Mouse (Mus musculus): Measurements from ENCODE around the gene Cd19. TPM values are rescaled to one million over a fixed set of nuclear protein-coding genes. Genes with fewer than 3 reads are reported as not detected.

Gene Cd19
- polyA plus RNA-seq, 1 experiment from 2014 or later: not detected

DNA sequence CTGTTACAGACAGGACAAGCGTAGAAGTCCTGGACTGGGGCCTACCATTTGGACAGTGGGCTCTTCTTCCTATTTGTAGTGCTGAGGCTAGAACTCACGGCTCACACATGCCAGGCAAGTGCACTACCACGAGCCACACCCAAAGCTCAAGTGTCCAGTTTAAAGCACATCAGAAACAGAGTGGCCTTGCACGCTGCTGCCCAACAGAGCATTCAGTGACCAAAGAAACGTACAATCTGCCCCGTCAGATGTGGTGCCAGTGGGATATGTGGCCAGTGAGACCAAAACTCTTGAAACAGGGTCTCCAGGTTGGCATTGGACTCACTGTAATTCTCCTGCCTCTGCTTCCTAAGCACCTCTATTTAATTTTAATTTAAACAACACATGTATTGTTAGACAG is 36.0 kb upstream of the Cd19 start:
- Histone ChIP-seq H3K27ac (no peak overlapping the region), H3K27me3 (ENCODE audit: insufficient read depth, poor library complexity, severe bottlenecking) (no peaks in the 10 kb centered on the region), H3K9me3 (no peaks in the 10 kb centered on the region), H3K4me3 (no peak overlapping the region), H3K4me1 (replicated peaks) (no peaks in the 10 kb centered on the region), H3K36me3 (peaks cover 31% of the 10 kb centered on the region)
- no peak for DNase-seq (ENCODE audit: low spot score)
- WGBS: 91% methylated on average over 6 of the region's 6 CpGs

DNA sequence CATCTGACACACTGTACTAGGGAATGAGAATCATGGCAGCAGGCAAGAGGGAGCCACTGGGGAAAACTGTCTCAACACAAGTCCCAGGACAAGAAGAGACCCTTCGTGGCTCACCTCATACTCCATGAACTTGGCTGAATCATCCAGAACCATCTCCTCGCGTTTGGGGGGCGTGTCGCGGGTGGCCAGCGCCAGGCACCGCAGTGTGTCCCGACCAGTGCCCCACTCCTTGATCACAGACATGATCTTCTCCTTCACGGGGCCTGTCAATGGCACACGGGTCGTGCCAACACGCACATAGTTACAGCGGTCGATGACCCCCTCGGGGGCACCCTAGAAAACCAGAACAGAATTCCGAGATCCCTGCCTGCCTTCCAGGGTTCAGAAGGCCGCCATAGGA is 35.3 kb upstream of the Cd19 start:
- no peak overlapping the region for H3K27ac ChIP-seq
- H3K4me1 ChIP-seq (replicated peaks): no peaks in the 10 kb centered on the region
- no peaks in the 10 kb centered on the region for H3K9me3 ChIP-seq
- no peaks in the 10 kb centered on the region for H3K27me3 ChIP-seq (ENCODE audit: insufficient read depth, poor library complexity, severe bottlenecking)
- WGBS: 91% methylated on average over 18 of the region's 18 CpGs
- peaks cover 37% of the 10 kb centered on the region for H3K36me3 ChIP-seq
- DNase-seq (ENCODE audit: low spot score): no peak
- H3K4me3 ChIP-seq: no peak overlapping the region

- H3K27ac ChIP-seq: no peak overlapping the region
- H3K9me3 ChIP-seq: no peaks in the 10 kb centered on the region
- H3K36me3 ChIP-seq: peaks cover 50% of the 10 kb centered on the region
- H3K4me1 ChIP-seq (replicated peaks): no peaks in the 10 kb centered on the region
- WGBS: 92% methylated on average over 19 of the region's 19 CpGs
- no peak overlapping the region for H3K4me3 ChIP-seq
- DNase-seq (ENCODE audit: low spot score): no peak
- no peaks in the 10 kb centered on the region for H3K27me3 ChIP-seq (ENCODE audit: insufficient read depth, poor library complexity, severe bottlenecking)
Observed at GRCm38 (mm10) chr7:126448481-126448880, 33.8 kb upstream of the Cd19 start.

DNA sequence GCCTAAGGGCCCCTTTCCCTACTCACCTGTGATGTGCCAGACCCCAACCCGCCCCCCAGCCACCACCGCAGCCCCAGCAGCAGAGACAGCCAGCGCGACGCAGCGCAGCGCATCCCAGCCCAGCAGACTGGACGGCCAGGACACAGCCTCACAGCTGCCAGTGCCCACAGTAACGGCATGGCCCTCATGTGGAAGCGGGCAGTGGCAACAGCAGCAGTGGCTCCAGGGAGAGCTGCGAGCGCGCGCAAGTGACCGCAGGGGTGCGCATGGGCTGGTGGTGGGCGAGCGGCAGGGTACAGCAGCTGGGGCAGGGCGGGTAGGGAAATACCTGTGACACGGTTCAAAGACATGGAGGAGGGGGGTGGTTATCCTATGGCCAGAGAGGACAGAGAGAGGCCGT is 31.5 kb upstream of the Cd19 start:
- H3K36me3 ChIP-seq: peaks cover 56% of the 10 kb centered on the region
- WGBS: 90% methylated on average over 21 of the region's 21 CpGs
- no peak overlapping the region for H3K27ac ChIP-seq
- no peaks in the 10 kb centered on the region for H3K4me1 ChIP-seq (replicated peaks)
- H3K9me3 ChIP-seq: no peaks in the 10 kb centered on the region
- DNase-seq (ENCODE audit: low spot score): no peak
- no peak overlapping the region for H3K4me3 ChIP-seq
- H3K27me3 ChIP-seq (ENCODE audit: insufficient read depth, poor library complexity, severe bottlenecking): no peaks in the 10 kb centered on the region

GRCm38 (mm10) chr7:126445104-126445815 is 30.6 kb upstream of the Cd19 start:
- H3K27me3 ChIP-seq (ENCODE audit: insufficient read depth, poor library complexity, severe bottlenecking): no peaks in the 10 kb centered on the region
- WGBS: 94% methylated on average over 15 of the region's 15 CpGs
- no peak overlapping the region for H3K27ac ChIP-seq
- H3K9me3 ChIP-seq: no peaks in the 10 kb centered on the region
- H3K4me1 ChIP-seq (replicated peaks): no peaks in the 10 kb centered on the region
- H3K36me3 ChIP-seq: peaks cover 62% of the 10 kb centered on the region
- H3K4me3 ChIP-seq: no peak overlapping the region
- DNase-seq (ENCODE audit: low spot score): no peak

DNA sequence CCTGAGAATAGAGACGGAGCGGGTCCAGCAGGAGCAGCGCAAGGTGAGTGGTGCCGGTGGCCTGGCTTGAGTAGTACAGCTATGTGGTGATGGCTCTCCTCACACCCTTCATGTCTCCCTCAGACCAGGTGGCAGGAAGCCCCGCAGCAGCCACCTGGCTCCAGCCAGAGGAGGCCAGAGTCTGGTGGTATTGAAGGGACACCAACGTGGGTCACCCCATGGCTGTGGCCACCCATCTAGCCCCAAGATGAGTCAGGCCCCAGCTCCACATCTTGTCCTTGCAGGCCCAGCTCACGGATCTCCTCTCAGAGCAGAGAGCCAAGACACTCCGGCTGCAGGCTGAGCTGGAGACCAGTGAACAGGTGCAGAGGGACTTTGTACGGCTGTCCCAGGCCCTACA is 29.8 kb upstream of the Cd19 start:
- Histone ChIP-seq H3K4me3 (no peak overlapping the region), H3K36me3 (peaks cover 65% of the 10 kb centered on the region), H3K4me1 (replicated peaks) (no peaks in the 10 kb centered on the region), H3K9me3 (no peaks in the 10 kb centered on the region), H3K27ac (no peak overlapping the region), H3K27me3 (ENCODE audit: insufficient read depth, poor library complexity, severe bottlenecking) (no peaks in the 10 kb centered on the region)
- WGBS: 94% methylated on average over 9 of the region's 9 CpGs
- DNase-seq (ENCODE audit: low spot score): no peak

GRCm38 (mm10) chr7:126443997-126444396 is 29.3 kb upstream of the Cd19 start:
- Histone ChIP-seq H3K9me3 (no peaks in the 10 kb centered on the region), H3K27me3 (ENCODE audit: insufficient read depth, poor library complexity, severe bottlenecking) (no peaks in the 10 kb centered on the region), H3K4me1 (replicated peaks) (no peaks in the 10 kb centered on the region), H3K36me3 (peaks cover 65% of the 10 kb centered on the region), H3K4me3 (no peak overlapping the region), H3K27ac (no peak overlapping the region)
- DNase-seq (ENCODE audit: low spot score): no peak
- 93% methylated on average over 10 of the region's 10 CpGs for WGBS

DNA sequence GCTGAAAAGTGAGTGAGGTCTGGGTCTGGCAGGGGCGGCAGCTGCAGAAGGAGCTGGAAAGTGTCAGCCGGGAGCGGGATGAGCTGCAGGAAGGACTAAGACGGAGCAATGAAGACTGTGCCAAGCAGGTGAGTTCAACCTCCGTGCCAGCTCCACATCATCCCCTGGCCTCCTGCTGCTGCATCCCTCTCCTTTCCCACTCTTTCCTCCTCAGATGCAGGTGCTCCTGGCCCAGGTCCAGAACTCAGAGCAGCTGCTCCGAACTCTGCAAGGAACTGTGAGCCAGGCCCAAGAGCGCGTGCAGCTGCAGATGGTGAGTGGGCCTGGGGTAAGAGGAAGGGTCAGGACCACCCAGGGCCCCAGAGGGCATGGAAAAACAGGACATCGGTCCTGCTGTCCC is 25.4 kb upstream of the Cd19 start:
- no peak overlapping the region for H3K27ac ChIP-seq
- WGBS: 85% methylated on average over 9 of the region's 9 CpGs
- H3K27me3 ChIP-seq (ENCODE audit: insufficient read depth, poor library complexity, severe bottlenecking): no peaks in the 10 kb centered on the region
- 0 out of 2 replicates have a peak, but pooled peaks cover 4% of the 10 kb centered on the region for H3K4me1 ChIP-seq (replicated peaks)
- H3K36me3 ChIP-seq: peaks cover 39% of the 10 kb centered on the region
- H3K9me3 ChIP-seq: no peaks in the 10 kb centered on the region
- H3K4me3 ChIP-seq: no peak overlapping the region
- DNase-seq (ENCODE audit: low spot score): no peak

DNA sequence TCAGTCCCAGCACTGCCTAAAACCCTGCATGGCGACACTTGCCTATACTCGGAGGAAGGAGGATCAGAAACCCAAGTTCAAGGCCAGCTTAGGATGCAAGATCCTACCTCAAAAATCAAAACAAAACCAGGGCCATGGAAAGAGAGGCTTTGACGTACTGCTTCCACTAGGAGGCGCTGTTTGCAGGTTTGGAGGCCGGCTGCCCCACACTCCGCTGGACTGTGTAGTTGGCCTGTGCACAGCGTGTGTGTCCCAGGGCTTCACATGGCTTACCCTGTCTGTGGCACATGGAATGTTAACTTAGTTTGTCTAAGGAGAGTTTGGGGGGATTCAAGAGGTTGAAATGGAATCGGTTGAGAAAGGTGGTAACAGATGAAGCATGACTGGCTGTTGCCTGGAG is 22.2 kb upstream of the Cd19 start:
- Histone ChIP-seq H3K27me3 (ENCODE audit: insufficient read depth, poor library complexity, severe bottlenecking) (no peaks in the 10 kb centered on the region), H3K4me1 (replicated peaks) (0 out of 2 replicates have a peak, but pooled peaks cover 4% of the 10 kb centered on the region), H3K9me3 (no peaks in the 10 kb centered on the region), H3K36me3 (peaks cover 40% of the 10 kb centered on the region), H3K27ac (no peak overlapping the region), H3K4me3 (no peak overlapping the region)
- DNase-seq (ENCODE audit: low spot score): peak; percentile 72
- 18% methylated on average over 8 of the region's 8 CpGs for WGBS

DNA sequence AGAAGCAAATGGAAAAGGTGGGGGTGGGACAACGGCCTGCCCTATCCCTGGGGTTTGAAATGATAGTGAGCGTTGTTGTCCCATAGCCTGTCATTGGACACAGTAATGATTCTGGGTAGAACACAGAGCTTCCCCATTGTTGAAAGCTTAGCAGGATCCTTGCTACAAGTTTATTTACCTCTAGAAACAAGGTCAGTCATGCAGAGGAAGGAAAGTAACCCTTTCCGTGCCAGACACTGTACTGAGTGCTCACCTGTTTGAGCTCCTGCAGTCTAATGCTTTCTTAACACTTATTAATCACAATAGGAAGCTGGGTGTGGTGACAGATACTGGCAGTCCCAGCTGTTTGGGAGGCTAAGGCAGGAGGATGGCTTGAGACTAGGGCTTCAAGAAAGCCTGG is 21.1 kb upstream of the Cd19 start:
- H3K27me3 ChIP-seq (ENCODE audit: insufficient read depth, poor library complexity, severe bottlenecking): no peaks in the 10 kb centered on the region
- 0 out of 2 replicates have a peak, but pooled peaks cover 4% of the 10 kb centered on the region for H3K4me1 ChIP-seq (replicated peaks)
- peaks cover 36% of the 10 kb centered on the region for H3K36me3 ChIP-seq
- H3K27ac ChIP-seq: no peak overlapping the region
- no peak for DNase-seq (ENCODE audit: low spot score)
- H3K9me3 ChIP-seq: no peaks in the 10 kb centered on the region
- H3K4me3 ChIP-seq: no peak overlapping the region
- WGBS: 85% methylated on average over 3 of the region's 3 CpGs

DNA sequence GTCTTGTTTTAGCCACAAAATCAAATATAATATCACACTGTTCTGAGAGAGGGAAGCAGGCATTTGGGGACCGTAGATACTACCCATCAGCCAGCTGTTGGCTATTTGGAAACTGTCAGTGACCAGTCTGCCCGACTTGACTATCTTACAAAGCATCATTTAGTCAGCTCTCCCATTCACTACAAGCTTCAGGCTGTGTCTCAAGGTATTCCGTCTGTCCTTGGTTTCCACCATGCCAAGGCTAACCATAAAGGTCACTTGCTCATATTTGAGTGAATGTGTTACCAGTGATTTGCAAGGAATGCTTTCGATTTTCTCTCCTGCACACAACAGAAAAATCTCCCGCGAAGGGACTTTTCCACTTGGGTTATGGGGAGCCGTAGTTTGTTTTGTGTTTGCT is 20.0 kb upstream of the Cd19 start:
- Histone ChIP-seq H3K4me1 (replicated peaks) (peaks cover 8% of the 10 kb centered on the region), H3K36me3 (peaks cover 30% of the 10 kb centered on the region), H3K27me3 (ENCODE audit: insufficient read depth, poor library complexity, severe bottlenecking) (no peaks in the 10 kb centered on the region), H3K9me3 (no peaks in the 10 kb centered on the region), H3K4me3 (no peak overlapping the region), H3K27ac (no peak overlapping the region)
- WGBS: 91% methylated on average over 7 of the region's 7 CpGs
- no peak for DNase-seq (ENCODE audit: low spot score)

DNA sequence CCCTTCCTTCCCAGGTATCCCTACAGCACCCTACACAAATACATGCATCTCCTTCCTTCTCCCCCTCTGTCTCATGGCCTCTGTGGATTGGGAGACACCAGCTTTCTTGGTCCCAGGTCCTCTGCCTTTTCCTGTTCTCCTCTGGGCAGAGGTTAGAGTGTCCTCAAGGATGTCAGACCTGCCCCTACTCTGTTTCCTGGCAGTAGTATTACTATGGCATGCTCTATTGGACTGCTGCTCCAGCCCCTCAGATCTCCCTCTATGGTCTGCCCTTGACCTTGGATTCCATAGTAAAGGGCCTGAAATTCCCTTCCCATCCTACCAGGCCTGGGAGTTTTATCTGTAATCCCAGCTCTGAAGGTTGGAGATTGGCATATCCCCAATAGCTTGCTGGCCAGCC is 15.5 kb upstream of the Cd19 start:
- Histone ChIP-seq H3K4me3 (no peak overlapping the region), H3K36me3 (peaks cover 20% of the 10 kb centered on the region), H3K9me3 (0 out of 2 replicates have a peak, but pooled peaks cover 4% of the 10 kb centered on the region), H3K4me1 (replicated peaks) (peaks cover 25% of the 10 kb centered on the region), H3K27me3 (ENCODE audit: insufficient read depth, poor library complexity, severe bottlenecking) (no peaks in the 10 kb centered on the region), H3K27ac (no peak overlapping the region)
- DNase-seq (ENCODE audit: low spot score): no peak

DNA sequence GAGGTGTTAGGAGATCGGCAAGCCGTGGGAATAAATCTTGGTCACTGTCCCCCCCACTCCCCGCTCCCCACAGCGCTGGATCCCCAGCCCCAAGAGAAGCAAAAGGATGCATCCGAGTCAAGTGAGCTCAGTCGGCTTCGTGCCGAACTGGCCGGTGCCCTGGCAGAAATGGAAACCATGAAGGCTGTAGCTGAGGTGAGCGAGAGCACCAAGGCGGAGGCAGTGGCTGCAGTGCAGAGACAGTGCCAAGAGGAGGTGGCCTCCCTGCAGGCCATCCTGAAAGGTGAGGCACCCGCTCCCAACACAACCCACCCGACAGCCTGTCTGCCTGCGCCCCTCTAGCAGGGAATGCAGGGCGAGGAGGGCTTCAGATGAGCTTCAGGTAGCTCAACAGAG is 14.8 kb upstream of the Cd19 start:
- no peaks in the 10 kb centered on the region for H3K27me3 ChIP-seq (ENCODE audit: insufficient read depth, poor library complexity, severe bottlenecking)
- H3K27ac ChIP-seq: peak overlapping the region; percentile 98
- peaks cover 25% of the 10 kb centered on the region for H3K4me1 ChIP-seq (replicated peaks)
- peaks cover 17% of the 10 kb centered on the region for H3K36me3 ChIP-seq
- 0 out of 2 replicates have a peak, but pooled peaks cover 4% of the 10 kb centered on the region for H3K9me3 ChIP-seq
- H3K4me3 ChIP-seq: peak overlapping the region; percentile 84
- no peak for DNase-seq (ENCODE audit: low spot score)
- 33% methylated on average over 15 of the region's 15 CpGs for WGBS
